ENCODE assay signal across 8 mouse cellular contexts in genomic region chr13:21778814-21779766, GRCm38 (mm10). TPM values are rescaled to one million over a fixed set of nuclear protein-coding genes. Genes with fewer than 3 reads are reported as not detected.
DNase-seq lines count a peak whose midpoint lies in the region; ATAC-seq and TF ChIP-seq lines count a peak whose summit lies in the region.

No protein-coding gene starts in this region.

- H3K36me3 ChIP-seq in G1E (replicated peaks) = no peaks in the 10 kb centered on the region
- no peaks in the 10 kb centered on the region for H3K36me3 ChIP-seq in forebrain, embryonic 16.5 days (ENCODE audit: control insufficient read depth, insufficient read depth)
- H3K36me3 ChIP-seq in neural tube, embryonic 15.5 days = no peaks in the 10 kb centered on the region

- peaks cover 19% of the 10 kb centered on the region for H3K4me1 ChIP-seq in G1E (ENCODE audit: insufficient read depth, low read depth, low read length)
- H3K4me1 ChIP-seq in forebrain, embryonic 16.5 days (replicated peaks; ENCODE audit: control insufficient read depth, insufficient read depth, low read length) = peaks cover 28% of the 10 kb centered on the region
- H3K4me1 ChIP-seq in lung, adult 2 months (ENCODE audit: control insufficient read depth, insufficient read depth, low read length) = peaks cover 10% of the 10 kb centered on the region
- peaks cover 29% of the 10 kb centered on the region for H3K4me1 ChIP-seq in neural tube, embryonic 15.5 days

- 3% methylated on average over 33 of the region's 33 CpGs for WGBS in forebrain, embryonic 16.5 days
- 1% methylated on average over 33 of the region's 33 CpGs for WGBS in lung, adult 2 months
- WGBS in neural tube, embryonic 15.5 days = 3% methylated on average over 33 of the region's 33 CpGs

- peak; percentile 58 for DNase-seq in G1E (ENCODE audit: low spot score)
- peak; percentile 63 to 65 for DNase-seq in cerebellum, adult 18-20 months
- peak; percentile 71 for DNase-seq in heart, postnatal 4 days
- peak; percentile 57 to 77 for DNase-seq in layer of hippocampus, adult 2 months (ENCODE audit: low spot score in 2 of 2)
- DNase-seq in lung, adult 2 months = peak; percentile 45
- DNase-seq in testis, postnatal 14 days (ENCODE audit: low spot score) = peak; percentile 68

- peak; percentile 64 for ATAC-seq in G1E (ENCODE audit: extremely low read depth, insufficient number of reproducible peaks, low FRiP score, poor library complexity, severe bottlenecking)
- ATAC-seq in forebrain, embryonic 16.5 days = peak; percentile 93
- peak; percentile 94 for ATAC-seq in neural tube, embryonic 15.5 days (ENCODE audit: low FRiP score)

- no peak for TF ChIP-seq CTCF in G1E (IDR thresholded peaks at IDR 0.05; ENCODE audit: low read depth, low read length)
- no peak for TF ChIP-seq CTCF in layer of hippocampus, adult 2 months (conservative IDR thresholded peaks at IDR 0.05)
- TF ChIP-seq CTCF in lung, adult 2 months (IDR thresholded peaks at IDR 0.05; ENCODE audit: insufficient read depth, low read length) = no peak

- peak overlapping the region; percentile 71 for H3K9ac ChIP-seq in forebrain, embryonic 16.5 days (replicated peaks; ENCODE audit: low read depth, low read length)
- peak overlapping the region; percentile 56 for H3K9ac ChIP-seq in neural tube, embryonic 15.5 days (replicated peaks)

- H3K27me3 ChIP-seq in G1E (ENCODE audit: insufficient read depth, low read length) = no peaks in the 10 kb centered on the region
- no peaks in the 10 kb centered on the region for H3K27me3 ChIP-seq in forebrain, embryonic 16.5 days (replicated peaks; ENCODE audit: control insufficient read depth, insufficient read depth, low read length)
- peaks cover 6% of the 10 kb centered on the region; the same call in 1 of the 2 replicates for H3K27me3 ChIP-seq in neural tube, embryonic 15.5 days (replicated peaks)

- H3K4me3 ChIP-seq in G1E (ENCODE audit: low read depth, low read length) = peak overlapping the region; percentile 73
- H3K4me3 ChIP-seq in forebrain, embryonic 16.5 days (replicated peaks; ENCODE audit: low read length) = peak overlapping the region; percentile 71
- peak overlapping the region; percentile 64 for H3K4me3 ChIP-seq in layer of hippocampus, adult 2 months
- H3K4me3 ChIP-seq in lung, adult 2 months (replicated peaks; ENCODE audit: extremely low read depth, low read depth, low read length) = peak overlapping the region; percentile 81
- H3K4me3 ChIP-seq in neural tube, embryonic 15.5 days (replicated peaks) = peak overlapping the region; percentile 49

- peak overlapping the region; percentile 95 for H3K4me2 ChIP-seq in forebrain, embryonic 16.5 days (ENCODE audit: low read length)
- H3K4me2 ChIP-seq in neural tube, embryonic 15.5 days = peak overlapping the region; percentile 89

- TF ChIP-seq POLR2A in lung, adult 2 months (IDR thresholded peaks at IDR 0.05; ENCODE audit: borderline replicate concordance, extremely low read depth, low read depth, low read length) = peak; percentile 22; the same call in 1 of the 2 replicates

- peak overlapping the region; percentile 87 for H3K27ac ChIP-seq in forebrain, embryonic 16.5 days (ENCODE audit: low read length)
- H3K27ac ChIP-seq in layer of hippocampus, adult 2 months = peak overlapping the region; percentile 43; the same call in 1 of the 2 replicates
- H3K27ac ChIP-seq in neural tube, embryonic 15.5 days (replicated peaks) = peak overlapping the region; percentile 79; the same call in 1 of the 2 replicates

- H3K9me3 ChIP-seq in G1E (replicated peaks) = no peaks in the 10 kb centered on the region
- H3K9me3 ChIP-seq in forebrain, embryonic 16.5 days (ENCODE audit: control insufficient read depth, low read length) = no peaks in the 10 kb centered on the region
- H3K9me3 ChIP-seq in neural tube, embryonic 15.5 days (replicated peaks) = no peaks in the 10 kb centered on the region

RNA-seq across cellular contexts. Expression of gene Hist1h1b, which starts 1.3 kb away (rescaled TPM):
- 919 and 956 TPM in 2 replicates for total RNA-seq in G1E (2014; fragmentation: Nextera tagmentation)
- total RNA-seq in G1E (2017) = 975 and 1,171 TPM in 2 replicates
- polyA plus RNA-seq in G1E (2012) = 2.9 and 8.3 TPM in 2 replicates
- 6.5 and 7.8 TPM in 2 replicates for polyA plus RNA-seq in forebrain, embryonic 16.5 days (2015; fragmentation: Nextera tagmentation; extraction: Ambion mirVana)
- total RNA-seq in heart, postnatal 4 days (2021) = 100 to 1,000 TPM; 295 to 307 TPM
- 1 to 10 TPM; 6.3 to 8.1 TPM for total RNA-seq in layer of hippocampus, adult 2 months (2021)
- polyA plus RNA-seq in lung, adult 2 months (2012; rRNA removed) = 0.41 and 0.57 TPM in 2 replicates
- polyA plus RNA-seq in neural tube, embryonic 15.5 days (2015; fragmentation: Nextera tagmentation; extraction: Ambion mirVana) = 2.2 and 5.8 TPM in 2 replicates

RNA-seq across cellular contexts. Expression of gene Hist1h3i, which starts 4.1 kb away (rescaled TPM):
- total RNA-seq in G1E (2014; fragmentation: Nextera tagmentation) = 770 and 1,209 TPM in 2 replicates
- 347 and 472 TPM in 2 replicates for total RNA-seq in G1E (2017)
- polyA plus RNA-seq in G1E (2012) = 9.7 and 61.6 TPM in 2 replicates
- polyA plus RNA-seq in forebrain, embryonic 16.5 days (2015; fragmentation: Nextera tagmentation; extraction: Ambion mirVana) = 49.1 and 60.2 TPM in 2 replicates
- total RNA-seq in heart, postnatal 4 days (2021) = 100 to 1,000 TPM; 504 to 518 TPM
- 10 to 100 TPM; 61.0 to 71.7 TPM for total RNA-seq in layer of hippocampus, adult 2 months (2021)
- polyA plus RNA-seq in lung, adult 2 months (2012; rRNA removed) = 3.3 and 8.0 TPM in 2 replicates
- 20.1 and 38.6 TPM in 2 replicates for polyA plus RNA-seq in neural tube, embryonic 15.5 days (2015; fragmentation: Nextera tagmentation; extraction: Ambion mirVana)

RNA-seq across cellular contexts. Expression of gene Hist1h2an, which starts 7.9 kb away (rescaled TPM):
- 14.4 and 62.3 TPM in 2 replicates for total RNA-seq in G1E (2014; fragmentation: Nextera tagmentation)
- 76.2 and 144 TPM in 2 replicates for total RNA-seq in G1E (2017)
- polyA plus RNA-seq in G1E (2012) = 18.0 and 48.6 TPM in 2 replicates
- polyA plus RNA-seq in forebrain, embryonic 16.5 days (2015; fragmentation: Nextera tagmentation; extraction: Ambion mirVana) = 1.7 TPM in 1 of 2 replicates, not detected in the other
- total RNA-seq in heart, postnatal 4 days (2021) = 100 to 1,000 TPM in 1 of 2 experiments, 10 to 100 TPM in 1; 94.5 to 114 TPM
- 1 to 10 TPM in 1 of 2 experiments, not detected in 1; 2.8 TPM for total RNA-seq in layer of hippocampus, adult 2 months (2021)
- polyA plus RNA-seq in lung, adult 2 months (2012; rRNA removed) = 1.1 and 1.4 TPM in 2 replicates
- 4.1 TPM in 1 of 2 replicates, not detected in the other for polyA plus RNA-seq in neural tube, embryonic 15.5 days (2015; fragmentation: Nextera tagmentation; extraction: Ambion mirVana)

RNA-seq across cellular contexts. Expression of gene Hist1h2bp, which starts 8.2 kb away (rescaled TPM):
- total RNA-seq in G1E (2014; fragmentation: Nextera tagmentation) = 88.4 and 192 TPM in 2 replicates
- 55.4 and 77.8 TPM in 2 replicates for total RNA-seq in G1E (2017)
- polyA plus RNA-seq in G1E (2012) = 6.8 and 18.8 TPM in 2 replicates
- 2.0 TPM in 1 of 2 replicates, not detected in the other for polyA plus RNA-seq in forebrain, embryonic 16.5 days (2015; fragmentation: Nextera tagmentation; extraction: Ambion mirVana)
- 100 to 1,000 TPM; 213 to 224 TPM for total RNA-seq in heart, postnatal 4 days (2021)
- total RNA-seq in layer of hippocampus, adult 2 months (2021) = 1 to 10 TPM; 6.8 to 8.1 TPM
- polyA plus RNA-seq in lung, adult 2 months (2012; rRNA removed) = not detected in 2 replicates
- polyA plus RNA-seq in neural tube, embryonic 15.5 days (2015; fragmentation: Nextera tagmentation; extraction: Ambion mirVana) = 0.56 and 1.8 TPM in 2 replicates

RNA-seq across cellular contexts. Expression of gene Hist1h2bn, which starts 25.2 kb away (rescaled TPM):
- total RNA-seq in G1E (2014; fragmentation: Nextera tagmentation) = 350 and 535 TPM in 2 replicates
- total RNA-seq in G1E (2017) = 410 and 794 TPM in 2 replicates
- polyA plus RNA-seq in G1E (2012) = 0.90 and 0.98 TPM in 2 replicates
- 0.85 and 2.3 TPM in 2 replicates for polyA plus RNA-seq in forebrain, embryonic 16.5 days (2015; fragmentation: Nextera tagmentation; extraction: Ambion mirVana)
- total RNA-seq in heart, postnatal 4 days (2021) = 100 to 1,000 TPM; 295 to 300 TPM
- 1 to 10 TPM; 8.3 to 9.4 TPM for total RNA-seq in layer of hippocampus, adult 2 months (2021)
- polyA plus RNA-seq in lung, adult 2 months (2012; rRNA removed) = 2.4 and 4.2 TPM in 2 replicates
- polyA plus RNA-seq in neural tube, embryonic 15.5 days (2015; fragmentation: Nextera tagmentation; extraction: Ambion mirVana) = not detected in 2 replicates

Comparison
In these comparisons a context has a peak if more than half of its experiments do, and no peak if none do; other contexts are left out.
1. Peak in every context shown above with its lines: DNase-seq, ATAC-seq, H3K4me3 ChIP-seq and H3K27ac ChIP-seq.